ENCODE assay signal across 9 mouse cellular contexts in the genomic region with DNA sequence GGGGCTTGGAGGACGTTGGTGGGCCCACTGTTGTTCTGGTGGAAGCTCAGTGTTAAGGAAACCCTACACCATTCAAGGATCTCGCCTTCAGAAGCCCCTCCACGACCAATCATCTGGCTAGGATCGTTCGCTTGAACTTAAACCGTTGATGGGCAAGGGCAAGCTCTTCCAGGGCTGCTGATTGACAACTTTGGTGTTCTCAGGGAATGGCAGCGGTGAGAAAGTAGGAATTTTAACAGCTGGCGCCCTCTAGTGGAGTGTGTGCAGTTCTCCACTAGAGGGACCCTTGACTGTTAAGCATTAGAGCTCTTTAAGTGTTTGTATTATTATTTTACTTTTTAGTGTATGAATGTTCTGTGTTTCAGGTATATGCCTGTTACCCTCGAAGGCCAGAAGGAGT. TPM values are rescaled to one million over a fixed set of nuclear protein-coding genes. Genes with fewer than 3 reads are reported as not detected.
DNase-seq lines count a peak whose midpoint lies in the region; ATAC-seq and TF ChIP-seq lines count a peak whose summit lies in the region.
"Had no signal": no experiment of that assay in that cellular context is flagged by ENCODE, and none has a peak within 500 bp of the region (broad histone marks: within the 10 kb centered on the region; RNA-seq: fewer than 3 reads in every experiment).

No protein-coding gene starts in this region.

- DNase-seq in gastrocnemius, adult 2 months, result peak; percentile 73
- no peak for DNase-seq in gastrocnemius, adult 8-10 months (ENCODE audit: low spot score in 2 of 2)
- peak; percentile 56 for DNase-seq in c-Kit-positive CD71-positive TER-119-positive erythroid progenitor cells, embryonic 14.5 days (ENCODE audit: low spot score)
- DNase-seq in frontal cortex, postnatal 36 days (ENCODE audit: low spot score in 2 of 2), result peak; percentile 38 to 54
- peak; percentile 70 to 83 for DNase-seq in kidney, postnatal 36 days
- peak; percentile 81 for DNase-seq in lung, postnatal 10 days
- peak; percentile 69 for DNase-seq in right cerebral cortex, postnatal 14 days

- intact Hi-C loops in gastrocnemius, adult 2 months (cut with DNase I), result loop anchor here (10.0 kb wide), 1 partner anchor 161 kb away; no protein-coding TSS in a partner anchor

- no peak overlapping the region for H3K4me3 ChIP-seq in gastrocnemius, adult 2 months

- no peak overlapping the region for H3K27ac ChIP-seq in gastrocnemius, adult 2 months
- H3K27ac ChIP-seq: macrophage had no signal

- peak; percentile 41 for ATAC-seq in CD4-positive, CD25-positive, alpha-beta regulatory T cell, adult 4 months

- TF ChIP-seq CTCF in gastrocnemius, adult 2 months (IDR thresholded peaks at IDR 0.05), result peak; percentile 99

RNA-seq across cellular contexts. Expression of a gene that starts 8.1 kb away (rescaled TPM):
- 10 to 100 TPM; 39.7 to 48.5 TPM for total RNA-seq in gastrocnemius, adult 2 months (2021)
- total RNA-seq in gastrocnemius, adult 8-10 months (2022), result 10 to 100 TPM; 44.6 to 47.3 (median 47.0) TPM
- 10 to 100 TPM; 29.7 to 67.2 TPM for polyA plus RNA-seq in CD4-positive, CD25-positive, alpha-beta regulatory T cell, adult 4 months (2017; shearing (Covaris generic))

RNA-seq across cellular contexts. Expression of a gene that starts 12.4 kb away (rescaled TPM):
- total RNA-seq in gastrocnemius, adult 2 months (2021), result not detected
- not detected for total RNA-seq in gastrocnemius, adult 8-10 months (2022)
- polyA plus RNA-seq in CD4-positive, CD25-positive, alpha-beta regulatory T cell, adult 4 months (2017; shearing (Covaris generic)), result not detected
- polyA plus RNA-seq: macrophage had no signal

RNA-seq across cellular contexts. Expression of a gene that starts 24.4 kb away (rescaled TPM):
- 10 to 100 TPM; 52.8 to 72.3 TPM for total RNA-seq in gastrocnemius, adult 2 months (2021)
- 10 to 100 TPM; 50.7 to 96.4 (median 75.2) TPM for total RNA-seq in gastrocnemius, adult 8-10 months (2022)
- polyA plus RNA-seq in CD4-positive, CD25-positive, alpha-beta regulatory T cell, adult 4 months (2017; shearing (Covaris generic)), result under 1 TPM; 0.35 to 0.51 TPM

RNA-seq across cellular contexts. Expression of a gene that starts 48.4 kb away (rescaled TPM):
- total RNA-seq in gastrocnemius, adult 2 months (2021), result 1 to 10 TPM; 1.7 to 3.1 TPM
- 1 to 10 TPM; 1.6 to 2.5 (median 2.0) TPM for total RNA-seq in gastrocnemius, adult 8-10 months (2022)
- 10 to 100 TPM; 17.2 to 37.5 TPM for polyA plus RNA-seq in CD4-positive, CD25-positive, alpha-beta regulatory T cell, adult 4 months (2017; shearing (Covaris generic))

Comparison
In these comparisons a context has a peak if more than half of its experiments do, and no peak if none do; other contexts are left out.
1. DNase-seq: peak in gastrocnemius, adult 2 months (single experiment), c-Kit-positive CD71-positive TER-119-positive erythroid progenitor cells, embryonic 14.5 days (single experiment), frontal cortex, postnatal 36 days (2 of 2), kidney, postnatal 36 days (2 of 2), lung, postnatal 10 days (single experiment) and right cerebral cortex, postnatal 14 days (single experiment); none in gastrocnemius, adult 8-10 months (0 of 2).